Mouse (Mus musculus): ENCODE data around the gene Ctnnbl1.

DNA sequence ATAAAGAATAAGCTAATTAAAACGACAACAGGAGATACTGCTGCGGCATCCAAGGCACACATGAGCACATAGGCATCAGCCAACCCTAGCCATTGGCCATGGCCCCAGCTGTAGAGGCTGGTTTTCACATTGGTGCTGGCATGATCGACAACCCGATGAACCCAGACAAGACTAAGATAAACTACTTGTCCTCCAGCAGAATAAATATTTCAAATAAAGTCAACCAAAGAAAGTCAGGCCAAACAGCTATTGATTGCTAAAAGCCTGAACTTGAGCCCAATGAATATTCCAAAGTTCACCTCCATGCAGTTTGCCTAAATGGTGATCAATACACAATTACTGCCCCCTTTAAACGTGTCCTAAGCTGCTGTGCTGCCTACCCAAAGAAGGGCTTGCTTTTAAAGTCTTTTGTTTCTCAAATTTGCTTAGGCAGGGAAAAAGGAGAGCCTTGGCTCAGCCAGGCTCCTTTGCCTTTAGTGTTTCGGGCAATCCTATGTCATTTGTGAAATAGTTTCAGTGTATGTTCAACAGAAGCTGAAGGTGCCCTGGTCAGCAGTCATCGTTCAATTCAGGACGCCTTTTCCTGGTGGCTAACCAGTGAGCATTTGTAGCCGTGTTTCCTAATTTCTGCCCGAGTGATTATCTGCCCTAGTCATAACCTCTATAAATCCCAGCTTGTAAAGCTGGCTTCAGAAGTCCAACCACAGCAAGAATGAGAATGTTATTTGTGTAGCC is 93.6 kb downstream of the Ctnnbl1 start:
- TF ChIP-seq CTCF (IDR thresholded peaks at IDR 0.05; ENCODE audit: extremely low read depth, insufficient read depth, insufficient read length, insufficient replicate concordance) (no peak), POLR2A (IDR thresholded peaks at IDR 0.05; ENCODE audit: low read depth, low read length) (no peak)
